Mouse (Mus musculus) heart, postnatal 0 days (tissue): Measurements from ENCODE around the gene Cdh6.

Source experiments
- CTCF ChIP-seq: IDR thresholded peaks from 2 replicates; pipeline ENCODE4 v1.5.1; 2016; ENCODE audit warnings: antibody characterized with exemption, control low read depth, low read depth
- EP300 ChIP-seq: IDR thresholded peaks from 2 replicates; pipeline ENCODE4 v1.6.1; 2016; ENCODE audit warnings: antibody characterized with exemption, low read depth

GRCm38 (mm10) chr15:13171486-13172364, 1.8 kb downstream of the Cdh6 start:
- TF ChIP-seq CTCF (no peak), EP300 (no peak)
